Mouse (Mus musculus) left cerebral cortex, postnatal 36 days (tissue): ENCODE data around the gene Ccser2. TPM values are rescaled to one million over a fixed set of nuclear protein-coding genes. Genes with fewer than 3 reads are reported as not detected.

Experiments
- DNase-seq, 2 experiments: peaks; one replicate each; pipeline ENCODE4 v3.0.0; 2021 to 2022; ENCODE audit warnings: low spot score in 2 of 2, mixed read lengths in 1 of 2
- intact Hi-C: fragments of 180-260 bp; cut with DNase I; formaldehyde crosslinking; loops from one replicate; pipeline ENCODE4 v1.15.1; 2025
- total RNA-seq, 2 experiments: library from RNA; stranded (reverse); gene quantifications; 2 replicates each; pipeline ENCODE4 v1.2.3; 2021

The Ccser2 gene
- total RNA-seq, 2 experiments from 2014 or later = 81.6 to 84.1 TPM

- DNase-seq = no peak
- intact Hi-C loops = loop anchor here (5.0 kb wide), 2 partner anchors 80 to 85 kb away; no protein-coding TSS in a partner anchor
These were observed 16.4 kb downstream of the Ccser2 start for GRCm38 (mm10) chr14:36952142-36952541.

GRCm38 (mm10) chr14:36942716-36943115 lies 25.9 kb downstream of the Ccser2 start:
- intact Hi-C loops = no loop called here
- DNase-seq = peak; percentile 22 to 30

- intact Hi-C loops = loop anchor here (5.0 kb wide), 1 partner anchor 71 kb away; no protein-coding TSS in a partner anchor
- no peak for DNase-seq
These were observed 30.6 kb downstream of the Ccser2 start for GRCm38 (mm10) chr14:36937941-36938340.

GRCm38 (mm10) chr14:36937080-36937878 lies 31.3 kb downstream of the Ccser2 start:
- no peak for DNase-seq
- intact Hi-C loops = loop anchor here (5.0 kb wide), 1 partner anchor 70 kb away; no protein-coding TSS in a partner anchor

GRCm38 (mm10) chr14:36932638-36933382 lies 35.8 kb downstream of the Ccser2 start:
- DNase-seq = no peak
- intact Hi-C loops = no loop called here

- intact Hi-C loops = no loop called here
These were observed 36.5 kb downstream of the Ccser2 start for GRCm38 (mm10) chr14:36932038-36932437.

GRCm38 (mm10) chr14:36923383-36923782 lies 45.2 kb downstream of the Ccser2 start:
- DNase-seq = no peak
- intact Hi-C loops = loop anchor here (5.0 kb wide), 1 partner anchor 36 kb away; no protein-coding TSS in a partner anchor

More at GRCm38 (mm10) chr14:36932038-36932437, 36.5 kb downstream of the Ccser2 start:
- DNase-seq = no peak

GRCm38 (mm10) chr14:36921346-36922049 lies 47.1 kb downstream of the Ccser2 start:
- intact Hi-C loops = loop anchor here (5.0 kb wide), 1 partner anchor 34 kb away; no protein-coding TSS in a partner anchor

GRCm38 (mm10) chr14:36919886-36920285 lies 48.7 kb downstream of the Ccser2 start:
- intact Hi-C loops = loop anchor here (5.0 kb wide), 1 partner anchor 33 kb away; no protein-coding TSS in a partner anchor
- no peak for DNase-seq

More at GRCm38 (mm10) chr14:36921346-36922049, 47.1 kb downstream of the Ccser2 start:
- no peak for DNase-seq

- intact Hi-C loops = no loop called here
- DNase-seq = peak; percentile 74
These were observed 49.4 kb downstream of the Ccser2 start for GRCm38 (mm10) chr14:36919146-36919545.

GRCm38 (mm10) chr14:36915203-36915602 lies 53.4 kb downstream of the Ccser2 start:
- intact Hi-C loops = no loop called here
- no peak for DNase-seq

GRCm38 (mm10) chr14:36914473-36915005 lies 54.0 kb downstream of the Ccser2 start:
- intact Hi-C loops = no loop called here
- DNase-seq = no peak

- no peak for DNase-seq
- intact Hi-C loops = no loop called here
These were observed 56.8 kb downstream of the Ccser2 start for GRCm38 (mm10) chr14:36911738-36912137.

GRCm38 (mm10) chr14:36905809-36906522 lies 62.6 kb downstream of the Ccser2 start:
- DNase-seq = no peak

GRCm38 (mm10) chr14:36904206-36904605 lies 64.4 kb downstream of the Ccser2 start:
- no peak for DNase-seq
- intact Hi-C loops = no loop called here

More at GRCm38 (mm10) chr14:36905809-36906522, 62.6 kb downstream of the Ccser2 start:
- intact Hi-C loops = no loop called here

GRCm38 (mm10) chr14:36900883-36901282 lies 67.7 kb downstream of the Ccser2 start:
- intact Hi-C loops = no loop called here
- no peak for DNase-seq

GRCm38 (mm10) chr14:36894701-36895100 lies 73.9 kb downstream of the Ccser2 start:
- no peak for DNase-seq
- intact Hi-C loops = no loop called here

GRCm38 (mm10) chr14:36892762-36893358 lies 75.7 kb downstream of the Ccser2 start:
- intact Hi-C loops = no loop called here
- DNase-seq = no peak
